Mouse (Mus musculus) gastrocnemius, postnatal 36 days (tissue): ENCODE results near the gene Emc9. TPM values are rescaled to one million over a fixed set of nuclear protein-coding genes. Genes with fewer than 3 reads are reported as not detected.
A peak's percentile ranks its signal among the peaks of the same experiment; 100 is the strongest.

Experiments used
- DNase-seq, 2 experiments: peaks; one replicate each; pipeline ENCODE4 v3.0.0; 2022
- intact Hi-C: fragments of 180-260 bp; cut with DNase I; formaldehyde crosslinking; loops from one replicate; pipeline ENCODE4 v1.15.1; 2025
- total RNA-seq, 2 experiments: library from RNA; stranded (reverse); gene quantifications; 2 replicates each; pipeline ENCODE4 v1.2.3; 2021

Gene Emc9
- total RNA-seq, 2 experiments from 2014 or later, result 29.6 to 34.6 TPM

- DNase-seq, result no peak
- intact Hi-C loops, result no loop called here
Observed at GRCm38 (mm10) chr14:55567496-55567895, 17.6 kb downstream of the Emc9 start.

- no peak for DNase-seq
- intact Hi-C loops, result no loop called here
Observed at GRCm38 (mm10) chr14:55565748-55566147, 19.4 kb downstream of the Emc9 start.

DNA sequence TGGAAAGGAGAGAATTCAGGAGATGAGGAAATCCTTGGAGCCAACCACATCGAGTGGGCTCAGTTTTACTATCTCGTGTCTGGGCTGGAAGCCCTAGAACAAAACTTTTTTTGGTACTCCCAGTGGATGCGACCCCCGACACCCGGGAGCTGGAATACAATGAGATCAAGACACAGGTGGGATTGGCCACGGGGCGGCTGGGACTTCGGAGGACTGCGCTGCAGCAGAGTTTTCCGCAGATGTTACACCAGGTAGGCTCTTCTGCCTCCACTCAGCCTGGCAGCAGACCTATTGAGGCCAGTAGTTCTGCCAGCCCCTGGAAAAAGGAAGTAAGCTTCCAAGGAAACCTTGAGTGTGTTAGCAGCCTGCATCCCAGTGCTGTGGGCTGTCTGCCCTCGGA is 21.9 kb downstream of the Emc9 start:
- no peak for DNase-seq
- intact Hi-C loops, result loop anchor here (2.0 to 5.0 kb wide), 2 partner anchors 14 to 39 kb away; partner anchors contain the start of gene Irf9

GRCm38 (mm10) chr14:55561860-55562259 is 23.2 kb downstream of the Emc9 start:
- intact Hi-C loops, result loop anchor here (2.0 to 5.0 kb wide), 2 partner anchors 15 to 40 kb away; partner anchors contain the start of gene Irf9
- no peak for DNase-seq

DNA sequence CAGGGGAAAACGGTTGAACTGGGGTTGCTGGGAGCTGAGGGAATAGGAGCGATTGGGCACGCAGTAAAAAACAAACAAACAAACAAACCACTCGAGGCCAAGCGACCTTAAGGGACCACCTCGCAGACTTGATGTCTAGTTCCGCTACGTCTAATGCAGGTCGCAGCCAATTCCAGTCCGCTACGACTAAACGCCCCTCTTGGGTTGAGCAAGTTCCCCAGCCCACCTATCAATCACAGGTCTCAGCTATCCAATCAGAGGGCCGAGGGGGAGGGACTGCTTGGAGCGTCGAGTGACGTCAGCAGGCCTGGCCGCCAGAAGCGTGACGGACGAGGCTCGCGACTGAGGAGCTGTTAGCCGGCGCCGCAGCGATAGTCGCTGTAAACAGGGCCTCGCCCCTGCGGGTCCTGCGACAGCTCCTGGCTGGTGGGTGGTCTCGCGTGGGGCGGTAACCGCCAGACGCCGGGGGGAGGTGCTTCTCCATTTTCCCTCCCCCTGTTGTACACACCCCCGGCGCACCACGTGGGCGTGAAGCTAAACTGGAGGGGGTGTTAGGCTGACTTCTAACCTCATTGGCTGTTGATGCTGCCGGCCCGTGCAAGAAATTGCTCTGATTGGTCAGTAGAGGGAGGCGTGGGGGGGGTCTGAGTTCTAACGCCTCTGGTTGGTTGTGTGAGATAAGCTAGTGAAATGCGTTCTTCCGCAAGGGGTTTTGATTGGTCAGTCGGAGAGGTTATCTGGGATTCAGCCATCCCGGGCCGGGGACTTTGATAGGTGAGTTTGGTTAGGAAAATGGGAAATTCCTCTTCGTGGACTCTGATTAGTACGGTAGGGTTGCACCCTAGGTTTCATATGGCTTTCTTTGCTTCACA is 24.7 kb downstream of the Emc9 start, which contains the start of gene A730061H03Rik:
TSS of gene A730061H03Rik (minus strand) at position 205 of the 872 bp plus-strand sequence.
- intact Hi-C loops, result loop anchor here (5.0 kb wide), 1 partner anchor 42 kb away; the partner anchor contains the start of gene Irf9
- peak; percentile 97 to 98 for DNase-seq

DNA sequence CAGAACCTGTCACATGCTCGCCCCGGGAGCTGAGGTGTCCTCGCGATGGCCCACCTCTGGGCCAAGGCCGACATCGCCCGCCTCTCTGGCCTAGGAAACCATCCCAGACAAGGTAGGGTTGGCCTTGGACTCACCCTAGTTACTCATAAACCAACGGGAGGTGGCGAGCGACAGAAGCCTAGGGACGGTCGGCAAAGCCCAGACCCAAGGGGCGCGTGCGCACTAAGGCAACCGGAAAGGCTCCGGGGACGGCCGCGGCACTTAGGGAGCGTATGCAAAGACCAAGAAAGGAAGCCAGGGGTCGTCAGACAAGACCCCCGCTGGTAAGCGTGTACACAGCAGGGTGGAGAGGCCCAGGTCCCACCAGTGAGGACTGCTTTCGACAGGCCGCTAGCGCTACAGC is 25.3 kb downstream of the Emc9 start, which contains the start of gene Dcaf11:
TSS of gene Dcaf11 (plus strand) at position 208 of the 403 bp plus-strand sequence.
- intact Hi-C loops, result loop anchor here (5.0 kb wide), 1 partner anchor 43 kb away; the partner anchor contains the start of gene Irf9
- DNase-seq, result peak; percentile 86 to 87

DNA sequence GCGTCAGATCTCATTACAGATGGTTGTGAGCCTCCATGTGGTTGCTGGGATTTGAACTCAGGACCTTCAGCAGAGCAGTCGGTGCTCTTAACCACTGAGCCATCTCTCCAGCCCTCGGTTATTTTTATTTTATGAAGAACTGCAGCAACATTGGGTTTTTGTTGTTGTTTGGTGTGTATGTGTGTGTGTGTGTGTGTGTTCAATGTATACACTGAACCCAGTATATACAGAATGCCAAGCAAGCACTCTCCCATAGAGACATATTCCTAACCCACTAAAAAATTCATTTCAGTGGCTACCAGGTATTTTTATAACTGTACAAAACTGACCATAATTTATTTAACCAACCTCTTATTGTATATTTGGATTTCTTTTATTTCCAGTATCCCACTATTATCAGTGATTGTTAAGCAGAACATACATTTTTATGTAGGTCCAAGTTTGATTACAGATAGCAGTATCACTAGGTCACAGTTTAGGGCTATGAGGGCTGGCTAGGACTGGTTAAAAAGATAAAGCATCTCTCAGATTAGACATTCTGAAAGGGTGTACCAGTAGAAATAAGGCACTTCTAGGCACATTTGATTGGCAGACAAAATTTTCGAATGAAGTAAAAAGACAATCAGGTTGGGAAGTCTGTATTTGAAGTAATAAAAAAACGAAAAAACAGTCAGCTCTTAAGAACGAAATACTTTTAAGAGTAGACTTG is 26.2 kb downstream of the Emc9 start:
- intact Hi-C loops, result no loop called here
- DNase-seq, result no peak

DNA sequence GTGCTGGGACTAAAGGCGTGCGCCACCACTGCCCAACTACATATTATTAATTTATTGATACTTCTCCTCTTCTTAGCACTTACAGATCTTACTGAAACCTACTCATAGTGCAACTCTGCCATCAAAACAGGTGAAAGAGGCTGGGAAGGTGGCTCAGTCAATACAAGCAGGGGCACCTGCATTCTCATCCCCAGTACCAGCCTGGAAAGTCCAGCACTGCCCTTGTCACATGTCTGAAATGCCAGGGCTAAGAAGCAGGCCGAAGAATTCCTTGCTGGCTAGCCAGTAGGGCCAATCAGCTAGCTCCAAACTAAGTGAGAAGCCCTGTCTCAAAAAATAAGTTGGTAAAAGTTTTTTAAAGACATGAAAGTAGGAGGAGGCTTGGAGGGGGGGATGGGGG is 27.5 kb downstream of the Emc9 start:
- intact Hi-C loops, result loop anchor here (1.0 kb wide), 1 partner anchor 60 kb away; no protein-coding TSS in a partner anchor
- DNase-seq, result no peak

DNA sequence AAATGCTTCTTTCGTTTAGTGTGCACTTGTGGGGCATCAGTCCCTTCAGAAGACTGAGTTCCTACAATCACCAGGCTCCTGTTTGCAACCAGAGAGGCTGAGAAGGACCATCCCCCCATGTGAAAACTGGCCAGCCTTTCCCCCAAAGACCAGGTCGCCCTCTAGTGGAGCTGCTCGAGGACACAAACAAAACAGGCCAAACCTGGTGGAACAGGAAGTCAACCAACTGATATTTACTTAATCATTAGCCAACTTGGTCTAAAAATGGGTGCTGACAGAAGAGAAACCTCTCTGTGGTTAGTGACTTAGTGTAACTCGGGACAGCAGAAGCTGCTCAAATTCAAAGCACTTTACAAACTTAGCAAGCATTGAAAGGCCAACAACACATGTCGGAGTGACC is 28.1 kb downstream of the Emc9 start:
- intact Hi-C loops, result loop anchor here (1.0 kb wide), 1 partner anchor 60 kb away; no protein-coding TSS in a partner anchor
- DNase-seq, result peak; percentile 54 to 65

GRCm38 (mm10) chr14:55555788-55556187 is 29.3 kb downstream of the Emc9 start:
- intact Hi-C loops, result no loop called here
- DNase-seq, result no peak

- no peak for DNase-seq
- intact Hi-C loops, result no loop called here
Observed at GRCm38 (mm10) chr14:55554635-55555034, 30.5 kb downstream of the Emc9 start.

- DNase-seq, result no peak
- intact Hi-C loops, result no loop called here
Observed at GRCm38 (mm10) chr14:55551794-55552193, 33.3 kb downstream of the Emc9 start.

- intact Hi-C loops, result no loop called here
- no peak for DNase-seq
Observed at GRCm38 (mm10) chr14:55551347-55551746, 33.8 kb downstream of the Emc9 start.

- intact Hi-C loops, result no loop called here
- no peak for DNase-seq
Observed at GRCm38 (mm10) chr14:55550191-55550590, 34.9 kb downstream of the Emc9 start.

DNA sequence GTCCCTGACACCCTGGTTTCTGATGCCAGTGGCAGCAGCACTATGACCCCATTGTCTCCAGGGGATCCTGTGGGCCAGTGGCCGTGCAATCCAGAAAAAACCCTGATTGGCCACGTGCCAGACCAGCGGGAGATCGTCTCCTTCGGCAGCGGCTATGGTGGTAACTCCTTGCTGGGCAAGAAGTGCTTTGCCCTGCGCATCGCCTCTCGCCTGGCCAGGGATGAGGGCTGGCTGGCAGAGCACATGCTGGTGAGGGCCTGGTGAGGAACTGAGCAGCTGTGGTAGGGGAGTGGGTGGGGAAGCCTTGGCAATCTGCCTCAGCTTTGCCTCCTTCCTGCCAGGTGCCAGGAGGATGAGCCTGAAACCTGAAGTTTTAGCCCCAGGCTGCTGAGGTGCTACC is 40.8 kb downstream of the Emc9 start:
- DNase-seq, result no peak
- intact Hi-C loops, result no loop called here

DNA sequence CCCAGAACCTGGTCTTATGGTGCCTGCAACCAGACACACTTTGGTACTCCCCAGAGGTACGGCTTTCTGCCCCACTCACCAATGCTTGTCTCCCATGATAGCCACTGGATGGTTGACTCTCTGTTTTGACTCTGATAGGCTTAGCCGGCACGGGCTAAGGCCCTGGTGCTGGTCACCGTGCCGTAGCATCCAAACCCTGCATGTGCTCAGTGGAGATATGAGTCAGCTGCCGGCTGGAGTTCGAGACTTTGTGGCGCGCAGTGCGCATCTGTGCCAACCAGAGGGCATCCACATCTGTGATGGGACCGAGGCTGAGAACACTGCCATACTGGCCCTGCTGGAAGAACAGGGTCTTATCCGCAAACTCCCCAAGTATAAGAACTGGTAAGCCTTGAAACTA is 42.8 kb downstream of the Emc9 start:
- intact Hi-C loops, result no loop called here
- DNase-seq, result no peak

- DNase-seq, result peak; percentile 82 to 83
- intact Hi-C loops, result no loop called here
Observed at GRCm38 (mm10) chr14:55540787-55541321, 44.2 kb downstream of the Emc9 start.

DNA sequence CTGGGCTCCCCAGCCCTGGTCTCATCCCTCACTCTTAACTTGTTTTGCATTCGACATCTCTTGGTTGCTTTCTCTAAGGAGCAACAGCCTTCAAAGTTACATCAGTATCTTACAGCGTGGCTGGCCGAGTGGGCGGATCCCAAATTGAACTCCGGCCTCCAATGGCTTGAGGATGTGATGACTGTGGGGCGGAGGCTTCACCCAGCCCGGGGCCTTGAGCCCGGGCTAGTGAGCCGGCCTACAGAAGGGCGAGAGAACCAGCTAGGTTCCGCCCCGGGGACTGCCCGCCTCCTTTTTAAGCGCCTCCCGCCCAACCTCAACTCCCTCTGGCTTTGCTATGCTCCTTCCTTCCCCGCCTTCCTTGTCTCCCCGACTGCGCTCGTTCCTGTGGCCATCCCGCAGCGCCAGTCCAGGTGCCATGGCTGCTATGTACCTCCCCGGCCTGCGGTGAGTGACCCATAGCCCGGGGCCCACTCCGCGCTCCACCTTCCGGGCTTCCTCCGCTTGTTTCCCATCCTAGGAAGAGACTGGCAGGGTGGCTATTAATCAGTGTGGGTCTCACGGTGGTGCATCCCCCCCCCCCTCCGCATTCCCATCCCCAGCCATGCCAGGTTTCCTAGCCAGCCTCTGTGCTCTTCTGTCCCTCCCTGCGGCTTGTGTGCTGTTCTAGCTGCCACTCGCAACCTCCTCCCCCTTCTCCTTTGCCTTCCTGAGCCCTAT is 44.9 kb downstream of the Emc9 start, which contains the start of gene Pck2:
TSS of gene Pck2 (plus strand) at position 200 of the 720 bp plus-strand sequence.
- intact Hi-C loops, result no loop called here
- DNase-seq, result peak; percentile 80 to 89

DNA sequence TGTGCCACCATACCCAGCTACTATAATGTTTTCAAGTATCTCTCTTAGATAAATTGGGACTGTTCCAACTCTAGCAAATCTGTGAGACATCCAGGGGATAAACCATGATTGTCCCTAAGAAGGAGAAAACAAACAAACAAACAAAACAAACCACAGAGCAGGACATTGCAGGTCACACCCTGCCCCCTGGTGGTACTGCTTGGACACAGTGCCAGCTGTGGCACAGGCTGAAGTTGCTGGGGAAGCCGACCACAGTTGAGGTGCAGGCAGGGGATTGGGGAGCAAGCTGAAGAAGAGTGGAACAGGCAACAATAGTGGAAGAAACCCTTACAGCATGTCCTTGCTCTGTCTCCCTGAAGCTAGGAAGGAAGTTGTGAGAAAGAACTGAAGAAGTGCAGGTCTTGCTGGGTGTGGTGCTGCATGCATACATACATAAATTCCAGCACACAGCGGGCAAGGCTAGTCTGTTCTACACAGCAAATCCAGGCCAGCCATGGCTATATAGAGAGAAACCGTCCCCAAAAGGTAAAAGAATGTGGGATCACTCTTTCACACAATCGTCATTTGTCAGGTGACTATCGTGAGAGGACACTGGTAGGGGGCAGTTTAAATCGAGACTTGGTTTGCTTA is 48.9 kb downstream of the Emc9 start:
- DNase-seq, result no peak
- intact Hi-C loops, result no loop called here
